Mouse (Mus musculus) small intestine, adult 2 months (tissue): ENCODE results near the gene Dis3.

Experiments used
- CTCF ChIP-seq: fragments of 200-500 bp; IDR thresholded peaks from 2 replicates; pipeline ENCODE4 v1.5.1; 2012; ENCODE audit warnings: low read depth, mild to moderate bottlenecking, control low read depth, inconsistent platforms, low read length, moderate library complexity, mixed read lengths; ENCODE audit not compliant: insufficient replicate concordance, insufficient read length; ENCODE audit errors: extremely low read depth
- POLR2A ChIP-seq: fragments of 200-500 bp; IDR thresholded peaks from 2 replicates; pipeline ENCODE4 v1.6.1; 2012; ENCODE audit warnings: low read depth, mild to moderate bottlenecking, control low read depth, inconsistent platforms, low read length, moderate library complexity

GRCm38 (mm10) chr14:99071146-99071545, 28.4 kb downstream of the Dis3 start:
- TF ChIP-seq CTCF = no peak
- TF ChIP-seq POLR2A = no peak
